Mouse (Mus musculus): ENCODE measurements at regions not wholly inside any gene's neighbourhood (a gene's known extent, or its start where the extent isn't known, plus 50 kb on each side); places are given as distances from the start of the nearest gene placed in this dataset.

GRCm38 (mm10) chr9:85410643-85411296 lies 83.6 kb upstream of the Tent5a start:
- TF ChIP-seq GATA1 (IDR thresholded peaks at IDR 0.05; ENCODE audit: borderline replicate concordance, low read length) (no peak), FLI1 (IDR thresholded peaks at IDR 0.05; ENCODE audit: low read length) (no peak)

All from megakaryocyte, embryonic 14.5 days (primary cell).